Mouse (Mus musculus) urinary bladder, postnatal 36 days (tissue): Measurements from ENCODE around the gene Clrn2.

ENCODE experiments used
- DNase-seq, 2 experiments: peaks; one replicate each; pipeline ENCODE4 v3.0.0; 2022; ENCODE audit warnings: low spot score in 2 of 2, mixed read lengths in 1 of 2

Gene Clrn2

DNA sequence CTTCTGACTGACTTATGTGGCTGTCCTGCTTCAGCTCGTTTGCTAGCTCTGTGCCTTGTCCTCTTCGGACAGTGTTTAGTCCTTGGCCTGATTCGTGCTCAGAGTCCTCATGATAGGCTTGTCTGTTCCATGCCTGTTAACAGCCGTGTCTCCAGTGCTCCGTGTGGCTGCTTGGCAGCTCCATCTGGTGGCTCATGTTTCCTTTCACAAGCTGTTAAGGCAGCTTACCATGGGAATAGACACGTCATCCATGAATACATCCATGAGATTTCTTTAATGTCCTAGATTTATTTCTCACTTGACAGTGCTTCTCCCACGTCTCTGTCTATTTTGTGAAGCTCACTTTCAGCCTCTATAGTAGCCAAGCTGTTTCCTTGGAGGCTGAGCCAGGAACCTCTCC, 56.5 kb downstream of the Clrn2 start:
- DNase-seq = no peak

DNA sequence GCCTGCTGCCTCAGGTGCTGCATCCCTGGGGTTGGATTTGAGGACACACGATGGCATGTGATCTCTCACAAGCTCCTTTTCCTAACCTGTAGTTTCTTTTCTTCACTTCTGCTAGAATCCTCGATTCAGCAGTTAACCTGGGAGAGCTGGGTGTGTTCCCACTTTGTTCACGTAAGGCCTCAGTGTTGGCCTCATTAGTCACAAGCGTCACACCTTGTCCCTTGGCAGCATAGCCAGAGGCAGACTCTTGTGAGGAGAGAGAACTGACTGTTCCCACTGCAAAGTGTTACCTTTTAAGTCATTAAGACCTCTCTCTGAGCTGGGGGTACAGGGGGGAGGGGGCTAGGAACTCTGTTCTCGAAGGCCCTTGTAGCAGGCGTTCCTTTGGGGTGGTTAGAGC, 59.4 kb downstream of the Clrn2 start:
- DNase-seq = no peak

DNA sequence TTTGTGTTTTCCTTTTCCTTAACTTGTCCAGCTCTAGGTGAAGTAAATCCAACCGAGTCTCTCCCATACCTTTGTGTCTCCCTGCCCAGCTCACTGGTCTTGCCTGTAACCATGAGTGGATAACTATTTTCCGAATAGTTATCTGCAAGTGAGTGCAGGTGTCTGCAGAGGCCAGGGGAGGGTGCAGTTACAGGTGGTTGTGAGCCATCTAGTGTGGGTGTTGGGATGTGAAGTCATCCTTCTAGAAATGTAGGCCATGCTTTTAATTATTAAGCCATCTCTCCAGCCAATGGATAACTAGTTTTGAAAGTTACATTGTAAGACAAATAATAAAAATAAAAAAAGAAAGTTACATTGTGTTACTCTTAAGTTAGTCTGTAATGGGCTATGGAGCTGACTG, 60.0 kb downstream of the Clrn2 start:
- DNase-seq = no peak
